Comparison of ENCODE assay signal across 9 mouse cellular contexts in the genomic region with DNA sequence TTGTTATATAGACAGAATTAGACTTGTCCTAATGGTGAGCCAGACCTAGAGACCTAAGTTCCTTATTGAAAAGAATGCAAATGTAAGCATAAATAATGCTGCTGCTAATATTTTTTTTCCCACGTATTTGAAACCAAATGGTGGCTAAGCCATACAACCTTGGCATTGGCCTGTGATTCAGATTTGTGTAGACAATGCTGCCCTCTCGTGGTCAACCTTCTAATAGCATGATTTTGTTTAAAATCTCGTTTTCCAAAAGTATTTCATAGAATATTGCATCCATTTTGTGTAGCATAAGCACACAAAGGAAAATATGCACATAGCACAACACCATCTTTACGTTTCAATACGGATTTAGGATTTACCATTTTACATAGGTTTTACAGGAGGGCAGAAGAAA.
DNase-seq lines count a peak whose midpoint lies in the region; ATAC-seq and TF ChIP-seq lines count a peak whose summit lies in the region.
"Had no signal": no experiment of that assay in that cellular context is flagged by ENCODE, and none has a peak within 500 bp of the region (broad histone marks: within the 10 kb centered on the region; RNA-seq: fewer than 3 reads in every experiment).

No protein-coding gene starts in this region.

- TF ChIP-seq CTCF in lung, postnatal 0 days (IDR thresholded peaks at IDR 0.05), result peak; percentile 81

- H3K27ac ChIP-seq in forebrain, embryonic 14.5 days (ENCODE audit: low read depth, low read length), result no peak overlapping the region
- no peak overlapping the region for H3K27ac ChIP-seq in forebrain, embryonic 16.5 days (ENCODE audit: low read length)
- no peak overlapping the region for H3K27ac ChIP-seq in embryonic facial prominence, embryonic 10.5 days (replicated peaks)
- H3K27ac ChIP-seq in lung, postnatal 0 days (ENCODE audit: low read length), result no peak overlapping the region
- H3K27ac ChIP-seq: liver, embryonic 15.5 days had no signal

- H3K4me1 ChIP-seq in forebrain, embryonic 14.5 days (ENCODE audit: control insufficient read depth, insufficient read depth, low read length), result peaks cover 7% of the 10 kb centered on the region; the same call in 1 of the 2 replicates
- peaks cover 12% of the 10 kb centered on the region for H3K4me1 ChIP-seq in forebrain, embryonic 16.5 days (replicated peaks; ENCODE audit: control insufficient read depth, insufficient read depth, low read length)
- peaks cover 20% of the 10 kb centered on the region for H3K4me1 ChIP-seq in embryonic facial prominence, embryonic 10.5 days
- 0 out of 2 replicates have a peak, but pooled peaks cover 4% of the 10 kb centered on the region for H3K4me1 ChIP-seq in lung, postnatal 0 days (ENCODE audit: insufficient read depth, low read depth, low read length)
- H3K4me1 ChIP-seq: liver, embryonic 15.5 days had no signal

- H3K36me3 ChIP-seq in forebrain, embryonic 14.5 days (ENCODE audit: control insufficient read depth, insufficient read depth, low read length), result no peaks in the 10 kb centered on the region
- H3K36me3 ChIP-seq in forebrain, embryonic 16.5 days (ENCODE audit: control insufficient read depth, insufficient read depth), result no peaks in the 10 kb centered on the region
- no peaks in the 10 kb centered on the region for H3K36me3 ChIP-seq in embryonic facial prominence, embryonic 10.5 days (replicated peaks)
- no peaks in the 10 kb centered on the region for H3K36me3 ChIP-seq in lung, postnatal 0 days (ENCODE audit: insufficient read depth, low read length)
- H3K36me3 ChIP-seq: liver, embryonic 15.5 days had no signal

- ATAC-seq in forebrain, embryonic 14.5 days, result peak; percentile 24; the same call in 1 of the 2 replicates
- ATAC-seq in forebrain, embryonic 16.5 days, result no peak
- ATAC-seq in lung, postnatal 0 days, result no peak

- H3K9me3 ChIP-seq in forebrain, embryonic 14.5 days (replicated peaks; ENCODE audit: control insufficient read depth, low read length), result no peaks in the 10 kb centered on the region
- no peaks in the 10 kb centered on the region for H3K9me3 ChIP-seq in forebrain, embryonic 16.5 days (ENCODE audit: control insufficient read depth, low read length)
- H3K9me3 ChIP-seq in embryonic facial prominence, embryonic 10.5 days, result no peaks in the 10 kb centered on the region
- H3K9me3 ChIP-seq in lung, postnatal 0 days (ENCODE audit: low read length), result no peaks in the 10 kb centered on the region
- H3K9me3 ChIP-seq: liver, embryonic 15.5 days had no signal

- under 1% methylated on average over 5 of the region's 5 CpGs for WGBS in forebrain, embryonic 14.5 days
- WGBS in forebrain, embryonic 16.5 days, result 4% methylated on average over 5 of the region's 5 CpGs
- 3% methylated on average over 5 of the region's 5 CpGs for WGBS in embryonic facial prominence, embryonic 10.5 days
- 3% methylated on average over 5 of the region's 5 CpGs for WGBS in lung, postnatal 0 days

- H3K4me2 ChIP-seq in forebrain, embryonic 14.5 days (ENCODE audit: low read length), result no peak overlapping the region
- no peak overlapping the region for H3K4me2 ChIP-seq in forebrain, embryonic 16.5 days (ENCODE audit: low read length)
- H3K4me2 ChIP-seq in lung, postnatal 0 days (replicated peaks; ENCODE audit: low read depth, low read length), result no peak overlapping the region
- H3K4me2 ChIP-seq: liver, embryonic 15.5 days had no signal

- peak; percentile 90 for DNase-seq in forebrain, embryonic 14.5 days (ENCODE audit: low spot score)
- DNase-seq in 3T3-L1 (ENCODE audit: low read depth, low spot score), result peak; percentile 91
- peak; percentile 42 for DNase-seq in adrenal gland, adult 2 months
- peak; percentile 50 for DNase-seq in embryonic facial prominence, embryonic 10.5 days (ENCODE audit: low spot score)
- DNase-seq in kidney, postnatal 36 days, result peak; percentile 54 to 73
- peak; percentile 80 for DNase-seq in lung, postnatal 0 days (ENCODE audit: low spot score)
- DNase-seq in spleen, adult 12 weeks (ENCODE audit: low spot score), result peak; percentile 5

- H3K27me3 ChIP-seq in forebrain, embryonic 14.5 days (replicated peaks; ENCODE audit: control insufficient read depth, insufficient read depth, low read length), result no peaks in the 10 kb centered on the region
- H3K27me3 ChIP-seq in forebrain, embryonic 16.5 days (replicated peaks; ENCODE audit: control insufficient read depth, insufficient read depth, low read length), result no peaks in the 10 kb centered on the region
- peaks cover 10% of the 10 kb centered on the region; the same call in 1 of the 2 replicates for H3K27me3 ChIP-seq in embryonic facial prominence, embryonic 10.5 days (replicated peaks; ENCODE audit: low read depth, poor library complexity, severe bottlenecking)
- H3K27me3 ChIP-seq in lung, postnatal 0 days (replicated peaks; ENCODE audit: insufficient read depth, low read length), result no peaks in the 10 kb centered on the region
- H3K27me3 ChIP-seq: liver, embryonic 15.5 days had no signal

- TF ChIP-seq EP300 in lung, postnatal 0 days (IDR thresholded peaks at IDR 0.05), result no peak

- H3K4me3 ChIP-seq in forebrain, embryonic 14.5 days (ENCODE audit: low read depth, low read length), result no peak overlapping the region
- no peak overlapping the region for H3K4me3 ChIP-seq in forebrain, embryonic 16.5 days (replicated peaks; ENCODE audit: low read length)
- H3K4me3 ChIP-seq in embryonic facial prominence, embryonic 10.5 days, result no peak overlapping the region
- H3K4me3 ChIP-seq in lung, postnatal 0 days (ENCODE audit: low read depth, low read length), result no peak overlapping the region
- H3K4me3 ChIP-seq: liver, embryonic 15.5 days had no signal

- H3K9ac ChIP-seq in forebrain, embryonic 14.5 days (ENCODE audit: low read length), result no peak overlapping the region
- H3K9ac ChIP-seq in forebrain, embryonic 16.5 days (replicated peaks; ENCODE audit: low read depth, low read length), result no peak overlapping the region
- no peak overlapping the region for H3K9ac ChIP-seq in lung, postnatal 0 days (replicated peaks; ENCODE audit: low read depth)
- H3K9ac ChIP-seq: liver, embryonic 15.5 days had no signal

Comparison
In these comparisons a context has a peak if more than half of its experiments do, and no peak if none do; other contexts are left out.
1. DNase-seq: peak in every context shown above with its lines; median percentile 91 in 3T3-L1; 90 in forebrain, embryonic 14.5 days; 80 in lung, postnatal 0 days; 64 in kidney, postnatal 36 days; 50 in embryonic facial prominence, embryonic 10.5 days; 42 in adrenal gland, adult 2 months; 5 in spleen, adult 12 weeks.